Mouse (Mus musculus): ENCODE measurements around the gene Klhl11.

DNA sequence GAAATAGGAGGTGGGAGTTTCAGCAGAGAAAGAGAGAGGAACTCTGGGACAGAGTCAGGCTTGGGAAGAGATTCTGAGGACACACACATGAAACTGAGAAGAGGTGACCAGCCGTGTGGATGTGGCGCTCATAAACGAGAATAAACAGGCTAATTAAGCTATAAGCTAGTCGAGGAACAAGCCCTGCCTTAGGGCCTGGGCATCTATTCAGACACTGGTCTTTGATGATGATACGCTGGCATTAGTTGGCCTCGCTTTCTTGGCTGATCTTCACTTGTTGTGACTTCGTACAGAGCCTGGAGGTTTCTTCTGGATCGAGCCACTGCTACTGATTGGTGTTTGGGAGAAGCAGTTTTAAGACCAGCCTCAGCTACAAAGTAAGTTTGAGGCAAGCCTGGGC, 33.5 kb upstream of the Klhl11 start:
- TF ChIP-seq FLI1 (IDR thresholded peaks at IDR 0.05; ENCODE audit: low read length) (no peak), GATA1 (IDR thresholded peaks at IDR 0.05; ENCODE audit: borderline replicate concordance, low read length) (no peak)

All from megakaryocyte, embryonic 14.5 days (primary cell).